Mouse (Mus musculus): ENCODE measurements at regions not wholly inside any gene's neighbourhood (a gene's known extent, or its start where the extent isn't known, plus 50 kb on each side); places are given as distances from the start of the nearest gene placed in this dataset.
"Not testable (repeated sequence)": the region's sequence is repeated elsewhere in the genome, so short reads cannot be mapped to it uniquely, and the experiment has no call there.

GRCm38 (mm10) chrX:115030381-115031136, 123.2 kb downstream of the Ube2dnl2 start:
- DNase-seq: no peak

DNA sequence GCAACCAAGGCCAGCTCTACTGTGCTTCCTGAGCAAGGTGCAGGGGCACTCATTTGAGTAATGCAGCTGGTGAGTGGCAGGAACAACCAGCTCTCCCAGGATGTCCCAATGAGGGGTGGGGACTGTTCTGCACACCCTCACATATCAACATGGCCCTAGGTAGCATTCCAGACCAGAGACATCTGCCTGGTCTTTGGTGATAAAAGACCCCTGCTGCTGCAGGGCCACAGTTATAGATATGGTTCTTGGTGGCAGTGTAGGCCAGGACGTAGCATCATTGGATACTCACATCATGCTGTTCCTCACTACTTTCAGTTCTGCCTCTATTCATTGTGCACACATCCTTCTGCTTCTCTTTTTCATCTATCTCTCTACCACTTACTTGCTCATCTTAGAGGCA, 124.1 kb downstream of the Ube2dnl2 start:
- no peak for DNase-seq

- no peak for DNase-seq
Measured at GRCm38 (mm10) chrX:115038997-115039396, 131.6 kb downstream of the Ube2dnl2 start.

- DNase-seq: no peak
Measured at GRCm38 (mm10) chrX:115062556-115063146, 155.3 kb downstream of the Ube2dnl2 start.

GRCm38 (mm10) chrX:115069339-115069738, 162.0 kb downstream of the Ube2dnl2 start:
- peak; percentile 0 for DNase-seq

- DNase-seq: not testable (repeated sequence)
Measured at GRCm38 (mm10) chrX:115092021-115092420, 184.6 kb downstream of the Ube2dnl2 start.

GRCm38 (mm10) chrX:115093063-115093579, 185.7 kb downstream of the Ube2dnl2 start:
- no peak for DNase-seq

Measured in embryo, embryonic 11 days (tissue).